Mouse (Mus musculus) hindbrain, embryonic 15.5 days (tissue): ENCODE data around the gene Casp6. TPM values are rescaled to one million over a fixed set of nuclear protein-coding genes. Genes with fewer than 3 reads are reported as not detected.

Experiments used
- ATAC-seq: fragments of 200-750 bp; cut with Nextera tagmentation; 2 replicates; pipeline ENCODE4 v1.8.0; 2017; ENCODE audit warnings: low read depth, moderate number of reproducible peaks, moderate TSS enrichment; ENCODE audit not compliant: low FRiP score
- H3K27ac ChIP-seq: fragments of 300-500 bp; sonication (generic); replicated peaks from 2 replicates; pipeline ENCODE4 v1.5.1; 2015; ENCODE audit warnings: mild to moderate bottlenecking, inconsistent platforms
- H3K27me3 ChIP-seq: fragments of 300-500 bp; sonication (generic); 2 replicates; pipeline ENCODE4 v1.6.1; 2015; ENCODE audit warnings: control low read depth, inconsistent platforms
- H3K36me3 ChIP-seq: fragments of 300-500 bp; sonication (generic); 2 replicates; pipeline ENCODE4 v1.6.1; 2015; ENCODE audit warnings: control low read depth, inconsistent platforms
- H3K4me1 ChIP-seq: fragments of 300-500 bp; sonication (generic); replicated peaks from 2 replicates; pipeline ENCODE4 v1.6.1; 2015; ENCODE audit warnings: control low read depth, inconsistent platforms
- H3K4me2 ChIP-seq: fragments of 300-500 bp; sonication (generic); 2 replicates; pipeline ENCODE4 v1.6.1; 2015; ENCODE audit warnings: moderate library complexity, mild to moderate bottlenecking, inconsistent platforms
- H3K4me3 ChIP-seq: fragments of 300-500 bp; sonication (generic); 2 replicates; pipeline ENCODE4 v1.5.1; 2015; ENCODE audit warnings: mild to moderate bottlenecking, inconsistent platforms
- H3K9ac ChIP-seq: fragments of 300-500 bp; sonication (generic); 2 replicates; pipeline ENCODE4 v1.6.1; 2015; ENCODE audit warnings: inconsistent platforms
- H3K9me3 ChIP-seq: fragments of 300-500 bp; sonication (generic); 2 replicates; pipeline ENCODE4 v1.6.1; 2016; ENCODE audit warnings: control low read depth, inconsistent platforms
- WGBS: fragments of 180-500 bp; shearing (Covaris S2); methylation state at CpG from one replicate; pipeline ENCODE4 v1.1.7; 2015; 5-methylcytosine and 5-hydroxymethylcytosine counted together
- polyA plus RNA-seq: library from polyadenylated mRNA; unstranded; fragments of >200 nt; fragmentation: Nextera tagmentation; extraction: Ambion mirVana; gene quantifications from 2 replicates; pipeline ENCODE4 v1.2.1, GENCODE M21; 2015

The Casp6 gene
- polyA plus RNA-seq, result 22.4 and 25.0 TPM in 2 replicates

GRCm38 (mm10) chr3:129901271-129901809 is at the start of gene Casp6:
Gene Casp6, plus strand, starts transcription at chr3:129901425.
- Histone ChIP-seq H3K4me1 (peaks cover 14% of the 10 kb centered on the region), H3K27ac (peak within 1 kb of the TSS; percentile 29; the same call in 1 of the 2 replicates), H3K9me3 (no peaks in the 10 kb centered on the region), H3K36me3 (no peaks in the 10 kb centered on the region), H3K9ac (peak within 1 kb of the TSS; percentile 43), H3K27me3 (no peaks in the 10 kb centered on the region), H3K4me2 (peak within 1 kb of the TSS; percentile 76), H3K4me3 (peak within 1 kb of the TSS; percentile 54)
- under 1% methylated on average over 34 of the region's 34 CpGs for WGBS
- ATAC-seq, result peak; percentile 94

DNA sequence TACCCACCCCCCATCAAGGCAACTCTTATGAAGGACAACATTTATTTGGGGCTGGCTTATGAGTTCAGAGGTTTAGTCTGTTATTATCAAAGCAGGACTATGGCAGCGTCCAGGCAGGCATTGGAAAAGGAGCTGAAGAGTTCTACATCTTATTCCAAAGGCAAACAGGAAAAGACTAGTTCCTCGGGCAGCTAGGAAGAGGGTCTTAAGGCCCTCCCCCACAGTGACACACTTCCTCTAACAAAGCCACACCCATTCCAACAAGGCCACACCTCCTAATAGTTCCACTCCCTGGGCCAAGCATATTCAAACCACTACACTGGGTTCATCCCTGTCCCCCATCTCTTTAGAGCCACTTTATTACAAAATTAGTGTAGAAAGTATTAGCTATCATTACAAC is 38.6 kb upstream of the Casp6 start:
- Histone ChIP-seq H3K9ac (no peak overlapping the region), H3K9me3 (no peaks in the 10 kb centered on the region), H3K4me1 (no peaks in the 10 kb centered on the region), H3K4me3 (no peak overlapping the region), H3K4me2 (no peak overlapping the region), H3K27ac (no peak overlapping the region), H3K36me3 (no peaks in the 10 kb centered on the region), H3K27me3 (no peaks in the 10 kb centered on the region)
- WGBS, result 82% methylated on average over 2 of the region's 2 CpGs
- ATAC-seq, result no peak

GRCm38 (mm10) chr3:129863698-129864097 is 37.5 kb upstream of the Casp6 start:
- Histone ChIP-seq H3K27me3 (no peaks in the 10 kb centered on the region), H3K9me3 (no peaks in the 10 kb centered on the region), H3K27ac (no peak overlapping the region), H3K4me2 (no peak overlapping the region), H3K36me3 (no peaks in the 10 kb centered on the region), H3K4me3 (no peak overlapping the region), H3K9ac (no peak overlapping the region), H3K4me1 (no peaks in the 10 kb centered on the region)
- WGBS, result 52% methylated on average over 14 of the region's 14 CpGs
- ATAC-seq, result no peak

DNA sequence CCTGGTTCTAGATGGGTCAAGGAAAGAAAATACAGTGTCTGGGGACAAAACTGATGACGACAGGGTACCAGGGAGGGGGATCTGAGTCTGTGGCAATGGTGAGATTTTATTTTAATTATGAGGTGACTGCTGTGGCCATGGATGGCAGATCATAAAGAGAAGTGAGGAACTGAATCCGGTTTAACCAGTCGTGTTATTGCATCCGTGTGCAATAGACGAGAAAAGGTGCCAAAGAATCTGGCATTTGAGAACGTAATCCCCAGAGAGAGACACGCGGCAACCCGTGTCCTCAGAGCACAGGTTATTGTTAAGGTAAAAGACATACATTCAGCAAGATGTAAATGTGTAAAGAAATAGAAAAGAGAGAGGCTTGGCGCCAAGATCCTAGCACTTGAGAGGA is 23.9 kb upstream of the Casp6 start:
- H3K9ac ChIP-seq, result no peak overlapping the region
- WGBS, result 95% methylated on average over 10 of the region's 10 CpGs
- H3K36me3 ChIP-seq, result no peaks in the 10 kb centered on the region
- no peak overlapping the region for H3K4me2 ChIP-seq
- no peaks in the 10 kb centered on the region for H3K27me3 ChIP-seq
- H3K27ac ChIP-seq, result no peak overlapping the region
- H3K9me3 ChIP-seq, result no peaks in the 10 kb centered on the region
- peaks cover 13% of the 10 kb centered on the region for H3K4me1 ChIP-seq
- no peak for ATAC-seq
- H3K4me3 ChIP-seq, result no peak overlapping the region

DNA sequence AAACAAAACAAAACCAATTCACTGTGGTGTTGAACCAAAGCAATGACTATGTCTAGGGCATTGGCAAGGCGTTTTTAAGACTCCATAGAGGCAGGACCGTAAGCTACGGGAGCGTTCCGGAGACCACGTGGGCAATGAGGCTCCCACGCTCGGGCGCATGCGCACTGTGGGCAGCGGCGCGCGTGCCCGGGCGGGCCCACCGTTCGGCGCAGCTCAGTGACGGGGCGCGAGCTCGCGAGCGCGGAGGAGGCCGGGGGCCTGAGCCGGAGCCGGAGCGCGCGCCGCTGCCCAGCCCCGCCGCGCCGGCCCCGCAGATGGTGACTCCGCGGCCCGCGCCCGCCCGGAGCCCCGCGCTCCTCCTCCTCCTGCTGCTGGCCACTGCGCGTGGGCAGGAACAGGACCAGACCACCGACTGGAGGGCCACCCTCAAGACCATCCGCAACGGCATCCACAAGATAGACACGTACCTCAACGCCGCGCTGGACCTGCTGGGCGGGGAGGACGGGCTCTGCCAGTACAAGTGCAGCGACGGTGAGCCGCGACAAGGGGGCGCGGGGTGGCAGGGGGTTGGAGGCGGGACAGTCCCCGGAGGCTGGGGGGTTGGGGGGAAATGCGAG is 22.7 kb upstream of the Casp6 start, which contains the start of gene Pla2g12a:
Gene Pla2g12a, plus strand, starts transcription at position 202 of the 617 bp plus-strand sequence.
- H3K36me3 ChIP-seq, result no peaks in the 10 kb centered on the region
- peak within 1 kb of the TSS; percentile 68 for H3K9ac ChIP-seq
- peak within 1 kb of the TSS; percentile 81 for H3K4me3 ChIP-seq
- no peaks in the 10 kb centered on the region for H3K27me3 ChIP-seq
- ATAC-seq, result peak; percentile 95
- peaks cover 13% of the 10 kb centered on the region for H3K4me1 ChIP-seq
- H3K4me2 ChIP-seq, result peak within 1 kb of the TSS; percentile 96
- H3K9me3 ChIP-seq, result no peaks in the 10 kb centered on the region
- H3K27ac ChIP-seq, result peak within 1 kb of the TSS; percentile 87
- 1% methylated on average over 58 of the region's 66 CpGs for WGBS

DNA sequence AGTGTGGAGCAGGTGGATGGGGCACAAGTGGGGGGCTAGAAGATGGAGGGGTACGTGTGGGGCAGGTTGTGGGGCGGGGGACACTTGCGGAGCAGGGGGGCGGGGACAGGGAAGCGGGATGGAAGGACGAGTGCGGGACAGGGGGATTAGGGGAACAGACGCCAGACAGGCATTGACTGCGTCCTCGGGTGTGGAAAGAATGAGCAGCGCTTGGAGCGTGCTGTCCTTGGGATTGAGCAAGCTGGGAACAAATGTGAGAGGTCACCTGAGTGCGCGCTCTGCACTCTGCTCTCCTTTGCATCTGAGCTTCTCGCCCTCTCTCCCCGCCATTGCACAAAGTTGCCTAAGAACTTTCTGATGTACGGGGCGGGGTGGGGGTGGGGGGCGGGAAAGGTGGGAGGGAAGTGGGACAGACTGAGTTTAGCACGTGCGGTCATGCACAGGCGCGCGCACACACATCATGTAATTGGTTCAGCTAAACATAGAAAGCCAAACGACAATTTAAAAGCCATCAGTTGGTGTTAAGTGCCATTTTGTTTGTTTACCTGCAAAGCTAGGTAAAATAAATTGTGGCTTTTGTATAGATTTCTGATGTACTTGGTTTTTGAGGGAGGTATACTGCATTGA is 22.0 kb upstream of the Casp6 start:
- WGBS, result under 1% methylated on average over 25 of the region's 25 CpGs
- H3K4me2 ChIP-seq, result peak overlapping the region; percentile 96
- peak overlapping the region; percentile 81 for H3K4me3 ChIP-seq
- peak overlapping the region; percentile 87 for H3K27ac ChIP-seq
- H3K9me3 ChIP-seq, result no peaks in the 10 kb centered on the region
- peaks cover 13% of the 10 kb centered on the region for H3K4me1 ChIP-seq
- peak; percentile 59 for ATAC-seq
- peak overlapping the region; percentile 68 for H3K9ac ChIP-seq
- no peaks in the 10 kb centered on the region for H3K27me3 ChIP-seq
- no peaks in the 10 kb centered on the region for H3K36me3 ChIP-seq

- Histone ChIP-seq H3K9me3 (no peaks in the 10 kb centered on the region), H3K27ac (no peak overlapping the region), H3K4me2 (peak overlapping the region; percentile 96), H3K4me1 (peaks cover 13% of the 10 kb centered on the region), H3K36me3 (no peaks in the 10 kb centered on the region), H3K27me3 (no peaks in the 10 kb centered on the region), H3K4me3 (no peak overlapping the region), H3K9ac (no peak overlapping the region)
- ATAC-seq, result no peak
- WGBS, result 75% methylated on average over 2 of the region's 2 CpGs
These were observed 21.3 kb upstream of the Casp6 start for GRCm38 (mm10) chr3:129879913-129880312.

DNA sequence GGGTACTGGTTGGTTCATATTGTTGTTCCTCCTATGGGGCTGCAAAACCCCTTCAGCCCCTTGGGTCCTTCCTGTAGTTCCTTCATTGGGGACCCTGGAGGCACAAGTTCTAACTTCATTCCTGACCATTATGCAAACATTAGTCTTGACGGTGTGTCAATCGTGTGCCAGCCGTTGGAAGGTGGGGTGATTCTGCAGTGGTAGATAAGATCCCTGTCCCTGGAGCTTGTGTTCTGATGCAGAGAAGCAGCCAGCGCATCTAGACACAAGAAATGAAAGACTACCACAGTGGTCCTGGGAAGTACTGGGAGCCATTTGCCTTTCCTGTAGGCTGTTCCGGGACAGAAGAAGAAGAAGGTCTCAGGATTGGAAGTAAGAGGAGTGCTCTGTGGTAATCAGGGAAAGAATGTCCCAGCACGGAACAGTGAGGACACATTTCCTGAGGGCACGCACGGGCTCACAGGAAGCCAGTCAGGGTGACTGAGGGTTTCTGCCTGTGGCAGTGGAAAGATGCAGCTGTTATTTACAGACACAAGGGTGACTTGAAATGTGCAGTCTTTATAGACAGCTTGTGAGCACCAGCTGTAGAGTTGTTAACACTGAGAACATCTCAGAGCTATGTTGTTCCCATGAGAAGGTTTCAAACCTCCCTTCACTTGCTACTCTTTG is 20.2 kb upstream of the Casp6 start:
- peaks cover 13% of the 10 kb centered on the region for H3K4me1 ChIP-seq
- no peak overlapping the region for H3K9ac ChIP-seq
- H3K9me3 ChIP-seq, result no peaks in the 10 kb centered on the region
- no peak for ATAC-seq
- H3K27me3 ChIP-seq, result no peaks in the 10 kb centered on the region
- no peaks in the 10 kb centered on the region for H3K36me3 ChIP-seq
- H3K27ac ChIP-seq, result no peak overlapping the region
- no peak overlapping the region for H3K4me3 ChIP-seq
- H3K4me2 ChIP-seq, result no peak overlapping the region
- WGBS, result 87% methylated on average over 8 of the region's 8 CpGs

DNA sequence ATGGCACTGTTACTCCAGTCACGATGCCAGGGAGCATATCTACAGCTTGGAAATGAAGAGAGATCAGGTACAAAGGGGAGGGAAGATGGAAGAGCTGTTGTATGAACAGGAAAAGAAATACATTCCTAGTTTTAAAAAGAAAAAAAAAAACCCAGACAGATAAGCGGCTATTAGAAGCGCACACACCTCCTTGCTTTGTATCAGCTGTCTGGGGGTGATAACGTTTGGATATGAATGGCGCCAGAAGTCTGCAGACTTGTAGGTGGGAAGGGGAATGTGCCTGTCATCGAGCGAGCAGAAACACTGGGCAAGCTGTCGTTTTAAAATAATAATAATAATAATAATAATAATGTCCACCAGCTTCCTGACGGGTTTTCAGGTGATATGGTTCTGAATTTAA is 15.6 kb upstream of the Casp6 start:
- no peak for ATAC-seq
- 93% methylated on average over 9 of the region's 9 CpGs for WGBS
- H3K36me3 ChIP-seq, result peaks cover 1% of the 10 kb centered on the region; the same call in 1 of the 2 replicates
- H3K4me2 ChIP-seq, result no peak overlapping the region
- no peak overlapping the region for H3K4me3 ChIP-seq
- H3K27me3 ChIP-seq, result no peaks in the 10 kb centered on the region
- H3K4me1 ChIP-seq, result no peaks in the 10 kb centered on the region
- no peak overlapping the region for H3K27ac ChIP-seq
- H3K9ac ChIP-seq, result no peak overlapping the region
- no peaks in the 10 kb centered on the region for H3K9me3 ChIP-seq

- Histone ChIP-seq H3K27ac (no peak overlapping the region), H3K4me1 (no peaks in the 10 kb centered on the region), H3K27me3 (no peaks in the 10 kb centered on the region), H3K4me3 (no peak overlapping the region), H3K9ac (no peak overlapping the region), H3K9me3 (no peaks in the 10 kb centered on the region), H3K36me3 (peaks cover 9% of the 10 kb centered on the region), H3K4me2 (no peak overlapping the region)
- no peak for ATAC-seq
- 91% methylated on average over 5 of the region's 5 CpGs for WGBS
These were observed 14.8 kb upstream of the Casp6 start for GRCm38 (mm10) chr3:129886430-129886829.

DNA sequence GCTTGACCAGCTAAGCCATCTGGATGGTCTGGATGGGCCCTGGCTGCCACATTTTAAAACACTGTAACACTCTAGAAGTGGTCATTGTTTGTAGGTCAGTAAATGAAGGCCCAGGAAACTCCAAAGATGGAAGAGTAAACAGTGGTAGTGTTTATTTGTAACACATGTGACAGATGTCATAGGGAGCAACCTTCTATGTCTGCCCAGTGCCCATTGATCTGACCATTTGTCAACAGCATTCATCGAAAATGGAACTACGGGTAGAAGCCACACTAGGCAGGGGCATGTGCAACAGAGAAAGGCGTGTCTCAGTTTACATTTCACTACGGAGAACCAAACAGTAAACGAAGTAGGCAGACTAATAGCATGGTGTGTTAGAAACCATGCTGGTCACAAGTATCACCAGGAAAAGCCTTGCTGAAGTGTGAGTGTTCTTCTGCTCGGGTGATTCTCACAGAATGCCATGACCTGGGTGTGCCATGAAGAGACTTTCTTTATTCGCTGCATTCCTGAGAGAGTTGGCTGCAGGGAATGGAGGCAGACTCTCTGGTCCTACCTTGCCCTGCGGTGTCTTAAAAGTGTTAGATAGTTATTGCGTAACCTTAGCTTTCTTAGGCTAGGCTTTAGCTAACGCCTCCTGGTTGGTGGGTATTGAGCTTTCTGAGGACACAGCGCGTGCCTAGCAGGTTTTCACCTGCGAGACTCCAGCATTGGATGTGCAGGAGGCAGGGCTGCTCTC is 13.3 kb upstream of the Casp6 start:
- no peak overlapping the region for H3K4me2 ChIP-seq
- peaks cover 19% of the 10 kb centered on the region for H3K36me3 ChIP-seq
- no peak overlapping the region for H3K9ac ChIP-seq
- no peaks in the 10 kb centered on the region for H3K4me1 ChIP-seq
- H3K4me3 ChIP-seq, result no peak overlapping the region
- 90% methylated on average over 13 of the region's 13 CpGs for WGBS
- no peak for ATAC-seq
- no peak overlapping the region for H3K27ac ChIP-seq
- no peaks in the 10 kb centered on the region for H3K9me3 ChIP-seq
- no peaks in the 10 kb centered on the region for H3K27me3 ChIP-seq
